Mouse (Mus musculus): ENCODE results near the gene Eps8l1. TPM values are rescaled to one million over a fixed set of nuclear protein-coding genes. Genes with fewer than 3 reads are reported as not detected.

The Eps8l1 gene
- polyA plus RNA-seq, 1 experiment from 2014 or later = 13.6 TPM

GRCm38 (mm10) chr7:4452644-4453043 is 7.8 kb upstream of the Eps8l1 start:
- no peaks in the 10 kb centered on the region for H3K4me1 ChIP-seq (ENCODE audit: insufficient read depth)
- ATAC-seq (ENCODE audit: insufficient read depth) (peak; percentile 75; the same call in 1 of the 2 replicates), DNase-seq (peak; percentile 31)
- no peaks in the 10 kb centered on the region for H3K36me3 ChIP-seq (ENCODE audit: insufficient read depth)
- no peaks in the 10 kb centered on the region for H3K9me3 ChIP-seq (ENCODE audit: low read depth, low read length)
- no peak overlapping the region for H3K4me3 ChIP-seq (ENCODE audit: low read depth, low read length)
- H3K27me3 ChIP-seq (ENCODE audit: insufficient read depth, low read length) = no peaks in the 10 kb centered on the region
- no peak for TF ChIP-seq CTCF (IDR thresholded peaks at IDR 0.05; ENCODE audit: low read depth)
- 20% methylated on average over 4 of the region's 4 CpGs for WGBS
- H3K9ac ChIP-seq = no peak overlapping the region
- H3K4me2 ChIP-seq = no peak overlapping the region
- H3K27ac ChIP-seq (ENCODE audit: low read depth) = 0 out of 2 replicates have a peak overlapping the region, but pooled peaks have one; percentile 16

- Histone ChIP-seq H3K9ac (no peak overlapping the region), H3K36me3 (ENCODE audit: insufficient read depth) (no peaks in the 10 kb centered on the region), H3K27ac (ENCODE audit: low read depth) (peak overlapping the region; percentile 83), H3K27me3 (ENCODE audit: insufficient read depth, low read length) (no peaks in the 10 kb centered on the region), H3K4me1 (ENCODE audit: insufficient read depth) (no peaks in the 10 kb centered on the region), H3K4me2 (peak overlapping the region; percentile 47), H3K9me3 (ENCODE audit: low read depth, low read length) (no peaks in the 10 kb centered on the region), H3K4me3 (ENCODE audit: low read depth, low read length) (0 out of 2 replicates have a peak overlapping the region, but pooled peaks have one; percentile 1)
- peak; percentile 63 for DNase-seq
- ATAC-seq (ENCODE audit: insufficient read depth) = peak; percentile 89
- TF ChIP-seq CTCF (IDR thresholded peaks at IDR 0.05; ENCODE audit: low read depth) = no peak
- 5% methylated on average over 11 of the region's 12 CpGs for WGBS
Observed at GRCm38 (mm10) chr7:4464194-4464824, 3.8 kb downstream of the Eps8l1 start.

- Histone ChIP-seq H3K4me1 (ENCODE audit: insufficient read depth) (no peaks in the 10 kb centered on the region), H3K27ac (ENCODE audit: low read depth) (no peak overlapping the region), H3K27me3 (ENCODE audit: insufficient read depth, low read length) (peaks cover 11% of the 10 kb centered on the region; the same call in 1 of the 2 replicates), H3K9me3 (ENCODE audit: low read depth, low read length) (no peaks in the 10 kb centered on the region), H3K4me3 (ENCODE audit: low read depth, low read length) (no peak overlapping the region), H3K4me2 (no peak overlapping the region), H3K9ac (no peak overlapping the region), H3K36me3 (ENCODE audit: insufficient read depth) (no peaks in the 10 kb centered on the region)
- DNase-seq = no peak
- no peak for ATAC-seq (ENCODE audit: insufficient read depth)
- TF ChIP-seq CTCF (IDR thresholded peaks at IDR 0.05; ENCODE audit: low read depth) = no peak
- WGBS = 69% methylated on average over 3 of the region's 3 CpGs
Observed at GRCm38 (mm10) chr7:4467801-4468200, 7.3 kb downstream of the Eps8l1 start.

GRCm38 (mm10) chr7:4470275-4471178 is 10.1 kb downstream of the Eps8l1 start:
- Histone ChIP-seq H3K4me1 (ENCODE audit: insufficient read depth) (no peaks in the 10 kb centered on the region), H3K27me3 (ENCODE audit: insufficient read depth, low read length) (peaks cover 21% of the 10 kb centered on the region), H3K36me3 (ENCODE audit: insufficient read depth) (no peaks in the 10 kb centered on the region), H3K27ac (ENCODE audit: low read depth) (no peak overlapping the region), H3K9me3 (ENCODE audit: low read depth, low read length) (no peaks in the 10 kb centered on the region), H3K4me3 (ENCODE audit: low read depth, low read length) (peak overlapping the region; percentile 37), H3K4me2 (peak overlapping the region; percentile 83), H3K9ac (peak overlapping the region; percentile 39)
- DNase-seq (peak; percentile 86), ATAC-seq (ENCODE audit: insufficient read depth) (peak; percentile 76)
- no peak for TF ChIP-seq CTCF (IDR thresholded peaks at IDR 0.05; ENCODE audit: low read depth)
- 4% methylated on average over 35 of the region's 35 CpGs for WGBS

- Histone ChIP-seq H3K9me3 (ENCODE audit: low read depth, low read length) (no peaks in the 10 kb centered on the region), H3K9ac (peak overlapping the region; percentile 39), H3K4me3 (ENCODE audit: low read depth, low read length) (peak overlapping the region; percentile 37), H3K27ac (ENCODE audit: low read depth) (no peak overlapping the region), H3K4me2 (peak overlapping the region; percentile 83), H3K27me3 (ENCODE audit: insufficient read depth, low read length) (peaks cover 21% of the 10 kb centered on the region), H3K4me1 (ENCODE audit: insufficient read depth) (no peaks in the 10 kb centered on the region), H3K36me3 (ENCODE audit: insufficient read depth) (no peaks in the 10 kb centered on the region)
- DNase-seq = peak; percentile 94
- WGBS = under 1% methylated on average over 24 of the region's 24 CpGs
- peak; percentile 83 for TF ChIP-seq CTCF (IDR thresholded peaks at IDR 0.05; ENCODE audit: low read depth)
- ATAC-seq (ENCODE audit: insufficient read depth) = peak; percentile 82
Observed at GRCm38 (mm10) chr7:4471179-4471555, 10.7 kb downstream of the Eps8l1 start.

- DNase-seq (no peak), ATAC-seq (ENCODE audit: insufficient read depth) (no peak)
- Histone ChIP-seq H3K4me1 (ENCODE audit: insufficient read depth) (peaks cover under 1% of the 10 kb centered on the region; the same call in 1 of the 2 replicates), H3K9me3 (ENCODE audit: low read depth, low read length) (no peaks in the 10 kb centered on the region), H3K27me3 (ENCODE audit: insufficient read depth, low read length) (peaks cover 21% of the 10 kb centered on the region), H3K4me2 (no peak overlapping the region), H3K4me3 (ENCODE audit: low read depth, low read length) (no peak overlapping the region), H3K27ac (ENCODE audit: low read depth) (no peak overlapping the region), H3K9ac (no peak overlapping the region), H3K36me3 (ENCODE audit: insufficient read depth) (no peaks in the 10 kb centered on the region)
- WGBS = 12% methylated on average over 19 of the region's 19 CpGs
- no peak for TF ChIP-seq CTCF (IDR thresholded peaks at IDR 0.05; ENCODE audit: low read depth)
Observed at GRCm38 (mm10) chr7:4473940-4474339, 13.5 kb downstream of the Eps8l1 start.

Measured in lung, embryonic 14.5 days (tissue).